16 mouse cellular contexts compared by ENCODE assay signal in genomic region chr9:108271941-108272340, GRCm38 (mm10). TPM values are rescaled to one million over a fixed set of nuclear protein-coding genes. Genes with fewer than 3 reads are reported as not detected.
DNase-seq lines count a peak whose midpoint lies in the region; ATAC-seq and TF ChIP-seq lines count a peak whose summit lies in the region.
"Had no signal": no experiment of that assay in that cellular context is flagged by ENCODE, and none has a peak within 500 bp of the region (broad histone marks: within the 10 kb centered on the region; RNA-seq: fewer than 3 reads in every experiment).

No protein-coding gene starts in this region.

- no peak for TF ChIP-seq CTCF in liver, adult 2 months (IDR thresholded peaks at IDR 0.05; ENCODE audit: low read depth, low read length)
- TF ChIP-seq CTCF in stomach, postnatal 0 days (IDR thresholded peaks at IDR 0.05; ENCODE audit: low read depth), result no peak

- H3K4me2 ChIP-seq in liver, embryonic 12.5 days, result no peak overlapping the region
- H3K4me2 ChIP-seq in stomach, postnatal 0 days (replicated peaks; ENCODE audit: low read depth), result no peak overlapping the region
- H3K4me2 ChIP-seq: heart, embryonic 12.5 days; hindbrain, embryonic 13.5 days; limb, embryonic 12.5 days had no signal

- H3K36me3 ChIP-seq in liver, adult 2 months (ENCODE audit: control insufficient read depth, insufficient read depth, low read length), result no peaks in the 10 kb centered on the region
- H3K36me3 ChIP-seq in liver, embryonic 12.5 days, result no peaks in the 10 kb centered on the region
- H3K36me3 ChIP-seq in stomach, postnatal 0 days (ENCODE audit: control insufficient read depth, insufficient read depth, low read length), result no peaks in the 10 kb centered on the region
- H3K36me3 ChIP-seq: heart, embryonic 12.5 days; hindbrain, embryonic 13.5 days; limb, embryonic 12.5 days had no signal

- 8% methylated on average over 2 of the region's 2 CpGs for WGBS in liver, adult 2 months
- 32% methylated on average over 2 of the region's 2 CpGs for WGBS in liver, embryonic 12.5 days (ENCODE audit: insufficient replicate concordance)
- WGBS in stomach, postnatal 0 days, result 9% methylated on average over 2 of the region's 2 CpGs

- no peak overlapping the region for H3K9ac ChIP-seq in liver, adult 2 months (ENCODE audit: low read depth, low read length)
- H3K9ac ChIP-seq in liver, embryonic 12.5 days, result no peak overlapping the region
- no peak overlapping the region for H3K9ac ChIP-seq in stomach, postnatal 0 days (ENCODE audit: low read length)
- H3K9ac ChIP-seq: hindbrain, embryonic 13.5 days; limb, embryonic 12.5 days had no signal

- no peak overlapping the region for H3K27ac ChIP-seq in liver, adult 2 months (replicated peaks; ENCODE audit: insufficient read depth, low read depth, low read length)
- H3K27ac ChIP-seq in liver, embryonic 12.5 days, result no peak overlapping the region
- peak overlapping the region; percentile 45 for H3K27ac ChIP-seq in stomach, postnatal 0 days (replicated peaks)
- H3K27ac ChIP-seq: hindbrain, embryonic 13.5 days had no signal

- H3K4me1 ChIP-seq in liver, adult 2 months (ENCODE audit: control insufficient read depth, insufficient read depth, low read length), result peaks cover 11% of the 10 kb centered on the region
- H3K4me1 ChIP-seq in liver, embryonic 12.5 days, result peaks cover 9% of the 10 kb centered on the region
- H3K4me1 ChIP-seq in stomach, postnatal 0 days (replicated peaks; ENCODE audit: control insufficient read depth, insufficient read depth), result no peaks in the 10 kb centered on the region
- H3K4me1 ChIP-seq: hindbrain, embryonic 13.5 days had no signal

- peak; percentile 32 for DNase-seq in embryo, embryonic 9.5 days (ENCODE audit: extremely low spot score)
- DNase-seq in embryo, embryonic 11 days, result no peak
- peak; percentile 53 for DNase-seq in liver, adult 2 months (ENCODE audit: extremely low read depth, low read depth, low spot score)
- peak; percentile 51 for DNase-seq in kidney, postnatal 14 days
- DNase-seq in stomach, postnatal 0 days (ENCODE audit: low spot score), result no peak
- DNase-seq in heart, adult 8-10 months (ENCODE audit: low spot score), result no peak
- DNase-seq: cerebellum, adult 2 months; lung, postnatal 14 days; midbrain, embryonic 14.5 days; right cerebral cortex, postnatal 14 days; thymus, postnatal 14 days had no signal

- H3K79me2 ChIP-seq in liver, adult 2 months (ENCODE audit: control insufficient read depth, insufficient read depth, low read length), result no peaks in the 10 kb centered on the region

- H3K27me3 ChIP-seq in liver, adult 2 months (ENCODE audit: control insufficient read depth, insufficient read depth, low read length), result no peaks in the 10 kb centered on the region
- H3K27me3 ChIP-seq in liver, embryonic 12.5 days (replicated peaks), result peaks cover 39% of the 10 kb centered on the region
- H3K27me3 ChIP-seq in stomach, postnatal 0 days (ENCODE audit: control insufficient read depth, insufficient read depth, low read length), result no peaks in the 10 kb centered on the region
- H3K27me3 ChIP-seq: heart, embryonic 12.5 days; hindbrain, embryonic 13.5 days; limb, embryonic 12.5 days had no signal

- H3K9me3 ChIP-seq in liver, embryonic 12.5 days (replicated peaks), result no peaks in the 10 kb centered on the region
- H3K9me3 ChIP-seq in stomach, postnatal 0 days (ENCODE audit: control insufficient read depth, low read length), result no peaks in the 10 kb centered on the region
- H3K9me3 ChIP-seq: heart, embryonic 12.5 days; hindbrain, embryonic 13.5 days; limb, embryonic 12.5 days had no signal

- H3K4me3 ChIP-seq in liver, adult 2 months (ENCODE audit: insufficient read depth, low read depth, low read length), result no peak overlapping the region
- H3K4me3 ChIP-seq in liver, embryonic 12.5 days, result no peak overlapping the region
- H3K4me3 ChIP-seq in stomach, postnatal 0 days (ENCODE audit: low read depth, low read length), result no peak overlapping the region
- H3K4me3 ChIP-seq: heart, embryonic 12.5 days; hindbrain, embryonic 13.5 days; limb, embryonic 12.5 days had no signal

- TF ChIP-seq EP300 in stomach, postnatal 0 days (optimal IDR thresholded peaks at IDR 0.05), result no peak

- TF ChIP-seq POLR2A in liver, adult 2 months (IDR thresholded peaks at IDR 0.05; ENCODE audit: extremely low read depth, insufficient read depth, low read length), result no peak

- no peak for ATAC-seq in liver, embryonic 12.5 days
- no peak for ATAC-seq in stomach, postnatal 0 days (ENCODE audit: low FRiP score, low TSS enrichment)
- no peak for ATAC-seq in erythroblast, adult 5-6 weeks (replicated peaks; ENCODE audit: low FRiP score, poor library complexity, severe bottlenecking)

RNA-seq across cellular contexts. Expression of gene Dag1, which starts 8.2 kb away (rescaled TPM):
- total RNA-seq in liver, adult 2 months (2014; rRNA removed), result 20.7 and 28.8 TPM in 2 replicates
- polyA plus RNA-seq in liver, adult 2 months (2012; rRNA removed), result 24.9 and 29.9 TPM in 2 replicates
- polyA plus RNA-seq in liver, embryonic 12.5 days (2016; fragmentation: Nextera tagmentation; extraction: Ambion mirVana), result 20.7 and 22.1 TPM in 2 replicates
- 52.7 and 59.2 TPM in 2 replicates for polyA plus RNA-seq in stomach, postnatal 0 days (2015; fragmentation: Nextera tagmentation; extraction: Ambion mirVana)
- 1.7 and 6.7 TPM in 2 replicates for total RNA-seq in erythroblast, adult 5-6 weeks (2015; ENCODE audit: low replicate concordance)
- total RNA-seq in erythroblast, adult 5-6 weeks (2017; ENCODE audit: low replicate concordance), result 1.7 TPM in 2 replicates
- 100 to 1,000 TPM; 291 to 330 (median 302) TPM for total RNA-seq in heart, adult 8-10 months (2022)

RNA-seq across cellular contexts. Expression of gene Nicn1, which starts 18.3 kb away (rescaled TPM):
- 5.8 and 9.0 TPM in 2 replicates for total RNA-seq in liver, adult 2 months (2014; rRNA removed)
- 15.9 and 21.2 TPM in 2 replicates for polyA plus RNA-seq in liver, adult 2 months (2012; rRNA removed)
- polyA plus RNA-seq in liver, embryonic 12.5 days (2016; fragmentation: Nextera tagmentation; extraction: Ambion mirVana), result 5.8 and 7.9 TPM in 2 replicates
- 17.3 and 20.3 TPM in 2 replicates for polyA plus RNA-seq in stomach, postnatal 0 days (2015; fragmentation: Nextera tagmentation; extraction: Ambion mirVana)
- 0.58 TPM in 1 of 2 replicates, not detected in the other for total RNA-seq in erythroblast, adult 5-6 weeks (2015; ENCODE audit: low replicate concordance)
- 1.0 TPM in 1 of 2 replicates, not detected in the other for total RNA-seq in erythroblast, adult 5-6 weeks (2017; ENCODE audit: low replicate concordance)
- 10 to 100 TPM; 23.0 to 32.5 (median 28.5) TPM for total RNA-seq in heart, adult 8-10 months (2022)

RNA-seq across cellular contexts. Expression of gene Amt, which starts 24.7 kb away (rescaled TPM):
- total RNA-seq in liver, adult 2 months (2014; rRNA removed), result 65.5 and 66.6 TPM in 2 replicates
- 45.8 and 54.5 TPM in 2 replicates for polyA plus RNA-seq in liver, adult 2 months (2012; rRNA removed)
- 10.9 and 12.9 TPM in 2 replicates for polyA plus RNA-seq in liver, embryonic 12.5 days (2016; fragmentation: Nextera tagmentation; extraction: Ambion mirVana)
- 10.5 and 11.6 TPM in 2 replicates for polyA plus RNA-seq in stomach, postnatal 0 days (2015; fragmentation: Nextera tagmentation; extraction: Ambion mirVana)
- total RNA-seq in erythroblast, adult 5-6 weeks (2015; ENCODE audit: low replicate concordance), result not detected in 2 replicates
- 0.51 TPM in 1 of 2 replicates, not detected in the other for total RNA-seq in erythroblast, adult 5-6 weeks (2017; ENCODE audit: low replicate concordance)
- total RNA-seq in heart, adult 8-10 months (2022), result 1 to 10 TPM; 3.8 to 6.5 (median 4.9) TPM

RNA-seq across cellular contexts. Expression of gene Rhoa, which starts 34.0 kb away (rescaled TPM):
- total RNA-seq in liver, adult 2 months (2014; rRNA removed), result 123 TPM in 2 replicates
- polyA plus RNA-seq in liver, adult 2 months (2012; rRNA removed), result 64.7 and 82.8 TPM in 2 replicates
- 249 and 259 TPM in 2 replicates for polyA plus RNA-seq in liver, embryonic 12.5 days (2016; fragmentation: Nextera tagmentation; extraction: Ambion mirVana)
- polyA plus RNA-seq in stomach, postnatal 0 days (2015; fragmentation: Nextera tagmentation; extraction: Ambion mirVana), result 363 and 370 TPM in 2 replicates
- 149 and 157 TPM in 2 replicates for total RNA-seq in erythroblast, adult 5-6 weeks (2015; ENCODE audit: low replicate concordance)
- 238 and 268 TPM in 2 replicates for total RNA-seq in erythroblast, adult 5-6 weeks (2017; ENCODE audit: low replicate concordance)
- total RNA-seq in heart, adult 8-10 months (2022), result 100 to 1,000 TPM; 196 to 229 (median 224) TPM

RNA-seq across cellular contexts. Expression of gene Tcta, which starts 34.0 kb away (rescaled TPM):
- 17.7 and 17.9 TPM in 2 replicates for total RNA-seq in liver, adult 2 months (2014; rRNA removed)
- 35.2 and 41.2 TPM in 2 replicates for polyA plus RNA-seq in liver, adult 2 months (2012; rRNA removed)
- polyA plus RNA-seq in liver, embryonic 12.5 days (2016; fragmentation: Nextera tagmentation; extraction: Ambion mirVana), result 13.4 TPM in 2 replicates
- 58.2 and 61.4 TPM in 2 replicates for polyA plus RNA-seq in stomach, postnatal 0 days (2015; fragmentation: Nextera tagmentation; extraction: Ambion mirVana)
- total RNA-seq in erythroblast, adult 5-6 weeks (2015; ENCODE audit: low replicate concordance), result 6.1 and 9.2 TPM in 2 replicates
- total RNA-seq in erythroblast, adult 5-6 weeks (2017; ENCODE audit: low replicate concordance), result 4.1 and 4.5 TPM in 2 replicates
- 10 to 100 TPM; 66.6 to 85.9 (median 81.5) TPM for total RNA-seq in heart, adult 8-10 months (2022)

Comparison
In these comparisons a context has a peak if more than half of its experiments do, and no peak if none do; other contexts are left out.
1. DNase-seq: peak in embryo, embryonic 9.5 days (single experiment), liver, adult 2 months (single experiment) and kidney, postnatal 14 days (single experiment); none in embryo, embryonic 11 days (single experiment), stomach, postnatal 0 days (single experiment) and heart, adult 8-10 months (single experiment).